Mouse (Mus musculus): Measurements from ENCODE around the gene Mettl2.
A peak's percentile ranks its signal among the peaks of the same experiment; 100 is the strongest.
"Not testable (repeated sequence)": the region's sequence is repeated elsewhere in the genome, so short reads cannot be mapped to it uniquely, and the experiment has no call there.

The Mettl2 gene

DNA sequence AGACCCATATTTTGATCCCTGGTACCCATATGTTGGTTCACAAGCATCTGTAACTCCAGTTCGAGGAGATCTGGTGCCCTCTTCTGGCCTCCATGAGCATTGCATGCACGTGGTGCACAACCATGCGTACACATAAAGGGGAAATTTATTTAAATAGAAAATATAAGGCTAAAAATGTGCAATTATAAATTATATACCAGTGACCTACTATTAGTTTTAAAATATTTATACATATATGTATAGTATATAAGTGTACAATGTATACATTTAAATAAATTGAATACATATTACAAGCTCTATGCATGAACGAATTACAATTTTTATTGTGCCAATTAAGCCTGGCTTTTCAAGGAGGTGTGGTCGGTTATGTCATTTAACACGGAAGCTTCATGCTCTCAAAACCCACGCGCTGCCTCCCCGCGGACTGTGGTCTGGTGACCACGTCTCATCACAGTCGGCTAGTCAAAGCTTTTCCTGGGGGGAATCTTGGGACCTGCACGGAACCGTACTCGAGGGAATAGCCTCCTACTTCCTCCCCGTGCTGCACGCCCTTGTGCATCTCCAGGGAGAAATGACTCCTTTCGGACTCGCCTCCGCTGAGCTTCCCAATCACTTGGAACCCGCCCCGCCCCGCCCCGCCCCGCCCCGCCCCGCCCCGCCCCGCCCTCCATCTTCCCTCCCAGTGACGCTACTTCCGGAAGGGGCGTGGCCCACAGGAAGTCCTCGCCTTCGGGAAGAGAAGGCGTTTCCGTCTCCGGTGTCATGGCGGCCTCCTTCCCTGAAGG lies at the start of gene Mettl2:
Mettl2 (plus strand) TSS at position 691 of the 785 bp plus-strand sequence.
- peak; percentile 86 to 88 for DNase-seq

DNA sequence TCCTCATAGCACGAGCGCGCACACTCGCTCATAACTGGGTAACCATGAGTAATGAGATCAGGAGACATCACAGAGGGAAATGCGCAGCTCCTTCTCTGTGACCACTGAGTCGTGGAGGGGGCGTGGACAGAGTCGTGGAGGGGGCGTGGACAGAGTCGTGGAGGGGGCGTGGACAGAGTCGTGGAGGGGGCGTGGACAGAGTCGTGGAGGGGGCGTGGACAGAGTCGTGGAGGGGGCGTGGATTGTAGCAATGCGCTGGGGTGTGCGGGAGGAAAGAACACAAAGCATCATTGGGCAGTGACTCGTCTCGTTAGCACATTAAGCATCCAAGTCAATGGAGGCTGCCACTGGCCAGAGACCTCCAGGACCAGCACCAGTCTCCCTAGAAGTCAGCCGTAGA lies 13.8 kb upstream of the Mettl2 start:
- DNase-seq: not testable (repeated sequence)

DNA sequence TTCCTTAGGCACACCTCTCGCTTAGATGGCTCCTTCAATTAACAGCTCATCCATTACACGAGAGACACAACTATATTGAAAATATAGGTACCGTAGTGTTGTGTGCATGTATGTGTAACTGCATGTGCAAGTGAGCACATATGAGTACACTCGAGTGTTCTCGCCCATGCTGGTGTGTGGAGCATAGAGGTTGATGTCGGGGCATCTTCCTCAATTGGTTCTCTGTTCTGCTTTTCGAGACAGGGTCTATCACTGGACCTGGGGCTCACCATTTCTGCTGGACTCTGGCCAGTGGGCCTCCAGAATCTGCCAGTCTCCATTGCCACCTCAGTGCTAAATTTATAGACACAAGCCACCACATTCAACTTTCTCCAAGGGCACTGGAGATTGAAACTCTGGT lies 8.4 kb upstream of the Mettl2 start:
- no peak for DNase-seq

DNA sequence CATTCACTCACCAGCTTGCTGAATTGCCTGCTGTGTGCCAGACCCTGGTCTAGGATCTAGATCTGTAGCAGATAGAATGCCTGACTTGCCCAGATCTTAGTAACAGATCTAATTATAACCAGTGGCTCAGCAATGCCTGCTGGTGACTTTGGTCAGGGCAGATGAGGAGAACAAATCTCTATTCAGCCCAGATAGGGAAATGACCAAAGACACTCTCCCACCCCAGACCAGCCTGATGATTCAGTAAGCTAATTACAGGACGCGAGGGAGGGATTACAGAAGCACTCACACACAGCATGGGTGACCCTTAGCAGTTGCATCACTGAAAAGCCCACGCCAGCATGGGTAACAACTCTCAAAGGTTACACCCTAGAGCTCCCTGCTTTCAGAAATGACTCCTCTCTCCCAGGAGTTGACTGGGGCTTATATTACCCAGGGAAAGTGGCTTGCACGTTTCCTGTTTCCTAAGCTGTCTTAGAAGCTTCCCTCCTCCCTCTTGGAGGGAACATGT lies 5.6 kb upstream of the Mettl2 start:
- no peak for DNase-seq

DNA sequence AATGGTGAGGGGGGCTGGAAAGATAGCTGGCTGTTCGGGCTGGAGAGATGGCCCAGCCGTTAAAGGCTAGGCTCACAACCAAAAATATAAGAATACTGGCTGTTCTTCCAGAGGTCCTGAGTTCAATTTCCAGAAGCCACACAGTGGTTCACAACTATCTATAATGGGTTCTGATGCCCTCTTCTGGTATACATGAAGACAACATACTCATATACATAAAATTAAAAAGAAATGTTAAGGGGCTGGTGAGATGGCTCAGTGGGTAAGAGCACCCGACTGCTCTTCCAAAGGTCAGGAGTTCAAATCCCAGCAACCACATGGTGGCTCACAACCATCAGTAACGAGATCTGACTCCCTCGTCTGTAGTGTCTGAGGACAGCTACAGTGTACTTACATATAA lies 4.4 kb upstream of the Mettl2 start:
- not testable (repeated sequence) for DNase-seq

DNA sequence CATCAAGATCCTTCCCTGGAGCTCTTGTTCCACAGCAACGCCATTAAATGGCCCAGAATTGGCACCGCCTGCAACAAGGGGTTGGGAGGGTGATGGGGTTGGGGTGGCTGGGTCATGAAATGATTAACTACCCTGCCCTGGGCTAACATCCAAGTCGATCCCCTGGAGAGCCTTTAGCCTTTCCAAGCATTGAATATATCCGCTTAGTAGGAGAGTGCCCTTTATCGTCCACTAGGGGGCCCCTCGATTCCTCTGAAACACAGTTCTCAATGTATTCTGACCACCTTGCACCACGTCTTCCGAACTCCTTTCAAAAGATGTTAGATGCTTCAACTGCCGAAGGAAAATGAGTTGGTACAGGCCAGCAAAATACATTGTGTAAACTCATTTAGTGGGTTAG lies 2.2 kb upstream of the Mettl2 start:
- peak; percentile 8 to 16 for DNase-seq

DNA sequence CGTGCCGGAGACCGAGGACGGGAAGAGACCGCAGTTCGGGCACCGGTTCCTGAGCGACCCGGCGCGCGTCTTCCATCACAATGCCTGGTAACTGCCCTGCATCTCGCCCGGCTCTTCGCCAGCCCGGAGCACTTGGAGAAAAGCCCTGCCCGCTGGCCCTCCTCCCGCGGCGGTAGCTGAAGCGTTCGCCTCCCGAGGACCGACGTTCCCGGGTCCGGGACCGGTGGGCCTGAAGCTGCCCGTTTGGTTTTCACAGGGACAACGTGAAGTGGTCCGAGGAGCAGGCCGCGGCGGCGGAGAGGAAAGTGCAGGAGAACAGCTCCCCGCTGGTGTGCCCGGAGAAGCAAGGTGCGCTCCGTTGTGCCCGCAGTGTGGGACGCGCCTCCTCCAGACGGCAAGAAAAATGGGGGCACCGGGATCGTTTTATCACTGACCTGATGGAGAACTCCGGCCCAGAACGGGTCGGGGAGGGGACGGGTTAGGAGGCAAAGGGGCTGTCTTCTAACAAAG lies 350 bp downstream of the Mettl2 start:
- no peak for DNase-seq

DNA sequence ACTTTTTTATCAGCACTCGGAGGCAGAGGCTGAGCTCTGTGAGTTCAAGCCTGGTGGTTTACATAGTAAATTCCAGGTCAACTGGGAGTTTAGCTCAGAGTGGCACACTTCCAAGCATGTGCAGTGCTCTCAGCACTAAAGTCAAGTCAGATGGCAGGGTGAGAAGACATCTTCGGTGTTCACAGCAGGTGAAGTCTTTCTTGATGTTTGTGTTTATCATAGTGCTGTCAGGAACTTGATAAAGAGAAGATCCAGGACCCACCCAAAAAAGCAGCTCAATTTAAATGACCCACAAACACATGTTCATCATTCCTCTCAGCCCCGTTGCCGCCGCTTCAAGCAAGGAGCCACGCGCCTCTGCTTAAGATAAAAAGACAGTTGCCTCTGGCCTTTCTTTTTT lies 9.5 kb downstream of the Mettl2 start:
- DNase-seq: no peak

DNA sequence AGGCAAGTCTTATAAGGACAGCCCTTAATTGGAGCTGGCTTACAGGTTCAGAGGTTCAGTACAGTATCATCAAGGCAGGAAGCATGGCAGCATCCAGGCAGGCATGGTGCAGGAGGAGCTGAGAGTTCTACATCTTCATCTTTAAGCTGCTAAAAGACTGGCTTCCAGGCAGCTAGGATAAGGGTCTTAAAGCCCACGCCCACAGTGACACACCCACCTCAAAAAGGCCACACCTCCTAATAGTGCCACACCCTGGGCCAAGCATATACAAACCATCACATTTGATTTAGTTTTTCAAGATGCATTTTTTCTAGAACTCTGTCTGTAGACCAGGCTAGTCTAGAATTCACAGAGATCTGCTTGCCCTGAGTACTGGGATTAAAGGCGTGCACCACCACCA lies 11.0 kb downstream of the Mettl2 start:
- DNase-seq: not testable (repeated sequence)

DNA sequence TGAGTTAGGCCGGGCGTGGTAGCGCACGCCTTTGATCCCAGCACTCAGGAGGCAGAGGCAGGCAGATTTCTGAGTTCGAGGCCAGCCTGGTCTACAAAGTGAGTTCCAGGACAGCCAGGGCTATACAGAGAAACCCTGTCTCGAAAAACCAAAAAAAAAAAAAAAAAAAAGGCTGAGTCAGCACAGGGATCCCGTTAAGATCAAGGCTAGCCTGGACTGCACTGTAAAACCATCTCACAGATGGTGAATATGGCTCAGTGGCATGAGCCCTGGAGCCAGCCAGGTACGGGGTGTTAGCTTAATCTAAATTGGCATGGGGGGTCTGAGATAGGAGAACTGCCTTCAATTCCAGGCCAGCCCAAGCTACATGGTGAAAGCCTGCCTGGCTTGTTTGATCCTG lies 14.3 kb downstream of the Mettl2 start:
- not testable (repeated sequence) for DNase-seq

DNA sequence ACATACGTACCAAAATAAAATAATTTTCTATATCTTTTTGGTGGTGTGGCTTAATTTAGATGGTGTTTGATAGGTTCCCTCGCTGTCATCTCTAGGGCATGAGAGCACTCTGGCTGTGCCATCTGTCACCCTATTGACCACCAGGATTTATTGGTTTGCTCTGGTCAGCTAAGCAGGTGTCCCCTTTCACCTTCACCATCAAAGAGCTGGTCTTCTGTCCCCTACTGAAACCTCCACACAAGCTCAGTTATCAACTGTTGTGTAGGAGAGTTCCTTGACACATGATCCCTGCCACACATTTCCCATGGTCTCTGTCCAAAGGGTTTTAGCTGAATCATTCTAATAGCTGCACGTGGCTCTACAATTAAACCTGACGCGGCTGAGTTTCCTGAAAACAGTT lies 14.9 kb downstream of the Mettl2 start:
- DNase-seq: no peak

DNA sequence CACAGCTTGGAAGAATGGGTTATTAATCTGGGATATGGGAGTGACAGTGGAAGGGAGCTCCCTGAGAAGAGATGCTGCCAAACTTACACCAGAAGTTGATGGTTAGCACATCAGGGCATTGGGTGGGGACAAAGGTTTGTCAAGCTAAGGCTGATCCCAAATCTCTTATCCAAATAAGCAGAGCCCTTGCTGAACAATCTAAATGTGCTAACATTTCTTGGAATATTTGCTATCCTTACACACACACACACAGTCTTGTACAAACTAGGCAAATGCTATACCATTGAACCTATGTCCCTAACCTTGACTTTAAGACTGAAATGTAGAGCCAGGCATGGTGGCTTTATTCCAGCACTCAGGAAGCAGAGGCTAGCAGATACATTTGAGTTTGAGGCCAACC lies 17.3 kb downstream of the Mettl2 start:
- DNase-seq: no peak

DNA sequence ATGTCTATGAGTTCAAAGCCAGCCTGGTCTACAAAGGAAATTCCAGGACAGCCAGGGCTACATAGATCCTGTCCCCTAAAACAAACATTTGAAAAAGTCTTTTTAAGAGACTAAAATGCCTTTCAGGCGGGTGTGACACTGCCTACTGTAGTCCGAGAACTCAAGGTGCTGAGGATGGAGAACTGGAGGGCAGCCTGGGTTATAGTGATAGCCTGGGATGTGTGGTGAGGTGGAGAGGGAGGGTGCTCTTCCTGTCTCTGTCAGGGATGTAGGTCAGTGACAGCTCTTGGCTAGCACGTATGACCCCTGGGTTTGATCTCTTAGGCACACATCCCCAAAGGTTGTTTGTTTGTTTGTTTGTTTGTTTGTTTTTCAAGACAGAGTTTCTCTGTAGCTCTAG lies 17.9 kb downstream of the Mettl2 start:
- DNase-seq: no peak

DNA sequence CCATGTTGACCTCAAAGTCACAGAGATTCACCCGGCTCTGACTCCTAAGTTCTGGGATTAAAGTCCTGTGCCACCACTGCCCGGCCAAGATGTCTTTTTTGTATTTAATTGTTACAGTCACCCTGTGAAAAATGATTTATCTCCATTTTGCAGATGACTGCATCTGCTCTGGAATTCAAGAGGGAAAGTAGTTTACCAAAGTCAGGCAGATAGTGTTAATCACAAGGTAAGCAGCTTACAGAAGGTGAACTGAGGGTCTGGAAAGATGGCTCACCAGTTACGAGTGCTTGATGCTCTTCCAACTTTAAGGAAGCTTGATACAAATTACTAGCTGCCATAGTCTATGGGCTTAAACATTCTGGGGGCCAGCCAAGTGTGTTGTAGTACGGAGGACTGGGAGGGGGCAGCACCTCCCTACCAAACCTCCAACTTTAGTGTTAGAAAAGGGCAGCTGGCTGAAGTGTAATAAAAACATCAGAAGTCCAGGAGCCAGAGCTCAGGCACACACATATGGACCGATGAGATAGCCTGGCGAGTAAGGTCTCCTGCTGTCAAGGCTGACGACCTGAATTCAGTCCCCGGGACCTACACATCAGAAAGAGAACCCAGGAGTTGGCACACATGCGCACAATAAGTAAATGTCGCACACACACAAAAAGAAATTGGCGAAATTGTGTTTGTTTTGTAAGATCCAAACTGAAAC lies 18.4 kb downstream of the Mettl2 start:
- no peak for DNase-seq

DNA sequence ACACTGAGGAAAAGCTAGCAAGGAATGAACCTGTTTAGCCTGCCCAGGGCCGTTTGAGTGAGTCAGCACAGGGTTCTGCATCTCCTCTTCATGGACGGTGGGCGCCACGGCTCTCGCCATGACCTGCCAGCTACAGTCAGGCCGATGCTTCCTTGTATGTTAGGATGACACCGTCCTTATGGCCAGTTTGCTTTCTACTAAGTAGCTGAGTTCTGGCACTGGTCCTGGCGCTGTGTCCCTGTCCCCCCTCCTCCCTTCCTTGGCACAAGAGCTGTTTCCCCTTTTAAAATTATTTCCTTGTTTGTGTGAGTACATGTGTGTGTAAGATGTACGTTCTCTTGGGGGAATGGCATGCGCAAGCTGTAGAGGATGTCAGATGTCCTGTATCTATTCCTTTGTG lies 19.0 kb downstream of the Mettl2 start:
- DNase-seq: no peak

DNA sequence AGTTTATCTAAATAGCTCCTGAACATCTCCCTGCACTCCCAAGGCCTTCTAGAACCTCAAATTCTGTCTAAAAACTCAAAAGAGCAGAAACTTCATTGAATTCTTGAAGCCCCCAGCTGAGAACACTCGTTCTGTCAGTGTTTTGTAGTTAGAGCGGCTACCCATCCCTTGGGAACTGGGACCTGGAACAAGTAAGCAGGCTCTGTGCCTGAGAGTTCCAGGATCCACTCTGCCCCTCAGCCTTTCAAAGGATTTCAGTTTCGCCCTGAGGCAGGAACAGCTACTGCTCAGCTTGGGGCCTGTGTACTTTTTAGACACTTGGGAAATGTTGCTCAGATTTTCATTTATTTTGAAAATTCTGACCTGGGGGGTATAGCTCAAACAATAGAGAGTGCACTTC lies 20.4 kb downstream of the Mettl2 start, which contains the start of gene Gm10842:
Gm10842 (plus strand) TSS at position 301 of the 400 bp plus-strand sequence.
- no peak for DNase-seq

DNA sequence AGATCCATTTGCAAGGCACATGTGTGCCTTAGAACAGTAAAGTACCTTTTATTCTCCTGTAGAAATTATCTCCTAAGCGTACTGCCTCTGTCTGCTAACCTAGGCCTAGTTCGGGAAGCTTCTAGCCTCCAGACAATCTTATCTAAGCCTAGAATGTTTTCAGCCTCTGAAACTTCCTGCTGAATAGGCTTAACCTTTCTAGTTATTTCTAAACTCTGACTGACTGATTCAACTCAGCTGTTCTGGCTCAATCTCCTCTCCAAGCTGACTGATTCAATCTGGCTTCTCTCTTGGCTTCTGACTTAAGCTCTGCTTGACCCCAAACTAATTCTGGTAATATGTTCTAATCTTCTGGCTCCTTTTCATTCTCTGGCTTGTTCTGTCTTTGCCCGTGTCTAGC lies 23.1 kb downstream of the Mettl2 start:
- DNase-seq: no peak

DNA sequence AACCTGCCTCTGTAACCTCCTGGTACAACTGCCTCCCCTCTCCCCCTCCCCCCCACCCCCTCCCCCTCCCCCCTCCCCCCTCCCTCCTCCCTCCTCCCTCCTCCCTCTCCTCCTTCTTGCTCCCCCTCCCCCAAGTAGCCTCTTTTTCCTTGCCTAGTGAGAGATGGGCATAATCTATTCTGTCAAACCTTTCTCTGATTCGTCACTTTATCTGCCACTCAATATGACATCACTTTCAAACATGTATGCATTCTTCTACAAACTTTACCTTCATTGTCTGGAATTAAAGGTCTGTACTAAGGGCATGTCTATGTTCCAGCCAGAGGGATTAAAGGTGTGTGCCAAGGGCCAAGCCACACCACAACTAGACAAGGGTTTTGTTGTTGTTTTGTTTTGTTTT lies 23.5 kb downstream of the Mettl2 start:
- no peak for DNase-seq

DNA sequence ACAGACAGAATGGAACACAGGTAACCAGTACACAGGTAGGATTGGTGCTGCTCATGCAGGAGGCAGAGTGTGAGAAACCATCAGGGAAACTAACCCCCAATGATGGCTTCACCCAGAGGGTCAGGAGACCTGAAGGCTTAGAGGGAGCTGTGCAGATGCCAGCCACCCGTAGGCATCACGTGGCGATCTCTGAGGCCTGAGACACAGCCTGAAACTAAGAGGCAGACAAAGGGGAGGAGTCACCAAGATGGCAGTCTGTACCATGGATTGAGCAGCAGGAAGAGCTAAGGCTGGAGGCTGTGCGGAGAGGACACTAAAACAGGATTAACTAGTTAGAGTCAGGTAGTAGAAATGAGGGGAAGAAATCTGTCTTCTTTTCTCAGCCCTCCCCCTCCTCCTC lies 24.5 kb downstream of the Mettl2 start:
- DNase-seq: no peak

DNA sequence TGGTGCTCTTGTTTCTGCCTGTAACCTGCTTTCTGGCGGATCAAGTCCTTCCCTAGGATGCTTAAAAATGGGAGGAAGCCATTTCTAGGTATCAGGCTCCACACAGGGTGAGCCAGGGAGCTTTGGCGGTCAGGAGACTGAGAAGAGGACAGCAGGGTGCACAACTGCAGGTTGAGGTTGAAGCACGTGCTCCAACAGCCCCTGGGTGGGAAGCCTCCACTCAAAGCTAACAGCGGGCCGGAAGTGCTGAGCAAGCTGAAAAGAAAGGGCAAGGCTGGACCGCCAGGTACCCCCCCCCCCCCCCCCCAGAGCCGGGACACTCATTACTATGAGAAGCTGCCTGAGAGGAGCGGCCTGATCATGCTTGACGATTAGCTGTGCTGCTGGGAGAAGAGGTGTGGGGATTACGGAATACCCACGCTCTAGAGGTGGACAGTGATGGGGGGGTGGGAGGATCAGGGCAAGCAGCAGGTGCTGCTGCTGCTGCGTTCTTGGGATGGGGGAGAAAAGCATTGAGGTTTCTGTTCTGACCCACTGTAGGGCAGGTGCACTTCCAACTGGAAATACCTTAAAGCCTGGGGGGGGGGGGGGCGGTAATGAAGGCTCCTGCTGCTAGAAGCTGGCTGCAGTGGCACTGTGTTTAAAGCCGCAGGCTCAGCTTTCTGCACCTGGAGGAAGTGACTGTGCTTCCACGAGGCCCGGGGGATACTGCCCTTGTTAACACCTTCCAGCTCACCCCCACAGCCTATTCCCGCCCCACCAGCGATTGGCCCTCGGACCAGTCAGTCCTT lies 25.2 kb downstream of the Mettl2 start:
- DNase-seq: no peak

DNA sequence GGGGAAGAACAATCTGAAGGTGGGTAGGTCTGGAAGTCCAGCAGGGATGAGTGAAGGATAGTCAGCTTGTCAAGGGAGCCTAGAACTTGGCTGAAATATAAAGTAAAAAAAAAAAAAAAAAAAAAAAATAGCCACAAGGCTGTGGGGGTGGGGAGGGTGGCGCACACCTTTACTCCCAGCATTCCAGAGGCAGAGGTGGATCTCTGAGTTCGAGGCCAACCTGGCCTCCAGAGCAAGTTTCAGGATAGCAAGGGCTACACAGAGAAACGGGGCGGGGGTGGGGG lies 25.7 kb downstream of the Mettl2 start:
- DNase-seq: no peak

DNA sequence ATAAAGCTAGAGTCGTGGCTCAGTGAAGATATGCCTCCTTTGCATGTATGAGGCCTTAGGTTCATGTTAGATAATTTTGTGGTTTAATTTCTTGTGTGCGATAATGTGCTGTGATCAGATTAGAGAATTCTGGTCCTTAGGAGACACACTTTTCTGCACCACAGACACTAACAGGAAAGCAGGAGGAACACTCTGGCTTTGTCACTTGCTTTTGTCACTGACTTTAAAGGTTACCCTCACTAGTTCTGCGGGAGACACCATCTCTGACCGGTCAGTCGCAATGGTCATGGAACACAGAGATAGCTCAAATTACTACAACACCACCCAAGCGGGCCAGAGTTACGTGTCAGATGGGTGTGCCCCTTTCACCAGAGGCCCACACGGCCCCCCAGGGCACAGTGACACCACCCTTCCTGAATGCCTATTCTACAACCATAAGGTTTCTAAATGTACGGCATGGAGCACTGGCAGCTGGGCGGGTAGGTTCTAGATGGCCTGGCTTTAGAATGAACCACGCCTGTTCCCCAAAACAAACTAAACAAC lies 26.2 kb downstream of the Mettl2 start:
- no peak for DNase-seq

Measured in cerebellum, adult 18-20 months (tissue).